8 mouse cellular contexts compared by ENCODE assay signal in the genomic region with DNA sequence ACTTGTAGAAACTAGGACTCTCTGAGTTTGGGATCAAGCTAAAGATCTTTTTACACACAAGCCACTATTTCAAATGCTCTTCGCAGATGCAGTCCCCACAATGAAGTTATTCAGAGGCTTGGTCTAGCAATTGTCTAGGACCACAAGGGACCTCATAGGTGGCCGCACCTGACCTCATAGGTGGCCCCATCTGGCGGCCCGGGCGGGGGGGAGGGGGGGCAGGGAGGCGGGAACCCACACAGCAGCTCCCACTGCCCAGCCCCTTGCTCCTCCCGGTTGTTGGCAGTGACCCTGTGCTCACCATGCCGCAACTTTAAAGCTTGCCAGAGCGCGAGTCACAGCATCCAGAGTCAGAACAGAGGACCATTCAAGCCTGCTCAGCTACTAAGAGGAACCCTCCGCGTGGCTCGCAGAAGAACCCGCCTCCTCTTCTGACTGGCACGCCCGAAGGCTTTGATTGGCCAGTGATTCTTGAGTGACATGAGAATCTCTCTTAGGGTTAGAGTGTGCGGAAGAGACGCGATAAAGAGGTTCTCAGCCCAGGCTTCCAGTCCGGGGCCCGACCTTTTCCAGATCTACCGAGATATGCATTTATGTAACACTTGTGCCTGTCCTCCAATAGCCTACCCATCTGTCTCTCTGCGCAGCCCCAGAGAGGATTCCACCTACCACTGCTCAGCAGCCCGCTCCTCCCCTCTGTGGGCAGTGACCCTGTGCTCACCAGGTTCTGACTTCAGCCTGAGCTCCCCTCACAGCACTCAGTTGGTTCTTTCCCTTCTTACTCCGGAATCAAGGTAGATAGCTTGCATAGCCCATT. TPM values are rescaled to one million over a fixed set of nuclear protein-coding genes. Genes with fewer than 3 reads are reported as not detected.
DNase-seq lines count a peak whose midpoint lies in the region.

A gene (minus strand): TSS at position 391 of the 817 bp plus-strand sequence.

- peak within 1 kb of the TSS; percentile 94 for H3K4me3 ChIP-seq in megakaryocyte, embryonic 14.5 days (replicated peaks)

- H3K4me1 ChIP-seq in megakaryocyte, embryonic 14.5 days, result peaks cover 19% of the 10 kb centered on the region

- no peaks in the 10 kb centered on the region for H3K9me3 ChIP-seq in megakaryocyte, embryonic 14.5 days

- no peaks in the 10 kb centered on the region for H3K36me3 ChIP-seq in megakaryocyte, embryonic 14.5 days (replicated peaks; ENCODE audit: low read length)

- DNase-seq in adrenal gland, adult (ENCODE audit: inconsistent age in 2 of 2, low spot score in 1 of 2), result peak; percentile 90 to 96
- DNase-seq in embryo, embryonic 10 days (ENCODE audit: low spot score), result peak; percentile 94
- peak; percentile 65 for DNase-seq in gastrocnemius, postnatal 10 days
- DNase-seq in induced T-regulatory cell, adult 2 months (ENCODE audit: low read depth), result peak; percentile 94
- peak; percentile 74 to 90 for DNase-seq in left cerebral cortex, adult 8-10 months (ENCODE audit: low spot score in 2 of 2)
- DNase-seq in right cerebral cortex, postnatal 14 days, result peak; percentile 83
- DNase-seq in urinary bladder, postnatal 4 days (ENCODE audit: low spot score in 2 of 2), result peak; percentile 63 to 79

- H3K27me3 ChIP-seq in megakaryocyte, embryonic 14.5 days (replicated peaks), result peaks cover 2% of the 10 kb centered on the region

RNA-seq across cellular contexts. Expression of the gene that starts here (rescaled TPM):
- under 1 TPM; 0.28 to 0.34 TPM for total RNA-seq in gastrocnemius, postnatal 10 days (2021)
- total RNA-seq in left cerebral cortex, adult 8-10 months (2022), result 1 to 10 TPM in 2 of 4 experiments, under 1 TPM in 2; 0.61 to 2.1 (median 1.2) TPM
- polyA plus RNA-seq in megakaryocyte, embryonic 14.5 days (2012; ENCODE audit: insufficient read depth, low replicate concordance), result not detected in 2 replicates

Comparison
In these comparisons a context has a peak if more than half of its experiments do, and no peak if none do; other contexts are left out.
1. Peak in every context shown above with its lines: DNase-seq and H3K4me3 ChIP-seq.
2. Peak in DNase-seq in gastrocnemius, postnatal 10 days; RNA of the gene not detected or under 1 TPM.